Mouse (Mus musculus) frontal cortex, adult 2 months (tissue): Measurements from ENCODE around the gene Mnx1. TPM values are rescaled to one million over a fixed set of nuclear protein-coding genes. Genes with fewer than 3 reads are reported as not detected.
"Not testable (repeated sequence)": the region's sequence is repeated elsewhere in the genome, so short reads cannot be mapped to it uniquely, and the experiment has no call there.

Experiments used
- DNase-seq, 2 experiments: peaks; one replicate each; pipeline ENCODE4 v3.0.0; 2022; ENCODE audit warnings: low spot score in 1 of 2; ENCODE audit errors: extremely low spot score in 1 of 2
- polyA plus RNA-seq: library from polyadenylated mRNA; depleted of rRNA; stranded (reverse); fragments of >200 nt; gene quantifications from 2 replicates; pipeline ENCODE4 v1.2.3, GENCODE M21; 2012; rRNA removed

Mnx1 gene
- polyA plus RNA-seq, 1 experiment, result not detected

DNA sequence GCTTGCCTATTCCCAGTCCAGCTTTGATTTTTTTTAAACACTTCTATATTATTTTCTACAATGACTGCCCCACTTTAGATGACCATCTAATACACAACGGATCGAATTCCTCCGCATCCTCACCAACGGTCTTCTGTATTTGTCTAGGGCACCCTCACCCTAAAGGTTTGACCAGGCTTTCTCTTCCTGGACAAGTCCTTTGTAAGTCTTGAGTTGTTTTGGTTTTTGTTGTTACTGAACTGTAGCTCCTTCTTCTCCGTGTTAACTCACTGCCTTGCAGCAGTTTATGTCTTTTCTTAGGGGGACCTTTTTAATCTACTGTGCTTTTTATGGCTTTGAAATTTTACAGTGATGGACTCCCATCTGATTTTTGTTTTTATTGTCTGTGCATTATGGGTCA is 8.0 kb downstream of the Mnx1 start:
- no peak for DNase-seq

- DNase-seq, result no peak
Measured at GRCm38 (mm10) chr5:29469501-29469900, 8.8 kb downstream of the Mnx1 start.

DNA sequence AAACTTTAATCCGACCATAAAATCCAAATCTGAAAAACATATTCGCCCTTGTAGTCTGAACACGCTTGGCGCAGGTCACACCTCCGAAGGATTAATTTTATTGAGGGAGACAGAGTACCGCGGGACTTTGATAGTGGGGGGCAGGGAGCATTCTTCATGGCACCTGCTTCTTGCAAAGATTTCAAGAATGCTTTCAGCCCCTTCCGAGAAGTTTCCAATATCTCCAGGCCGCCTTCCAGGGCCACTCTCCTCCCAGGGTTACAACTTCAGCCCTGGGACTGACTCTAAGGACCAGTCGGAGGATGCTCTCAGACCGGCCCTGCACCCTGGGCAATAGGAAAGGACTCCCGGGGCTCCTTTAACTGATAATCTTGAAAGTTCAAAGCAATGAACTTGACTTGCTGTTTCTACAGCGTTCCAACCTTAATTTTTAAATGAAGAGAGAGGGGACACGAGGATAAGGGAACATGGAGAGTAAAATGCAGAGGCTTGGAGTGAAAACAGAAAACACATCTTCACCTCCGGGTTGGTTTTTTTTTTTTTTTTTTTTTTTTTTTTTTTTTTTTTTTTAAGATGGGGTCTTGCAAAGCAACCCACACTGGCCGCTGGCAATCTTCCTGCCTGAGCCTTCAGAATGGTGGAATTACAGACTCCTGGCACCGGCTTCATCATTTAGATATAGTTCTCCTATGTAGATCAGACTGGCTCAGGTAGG is 9.8 kb downstream of the Mnx1 start:
- no peak for DNase-seq

GRCm38 (mm10) chr5:29467489-29468350 is 10.6 kb downstream of the Mnx1 start:
- DNase-seq, result no peak

- no peak for DNase-seq
Measured at GRCm38 (mm10) chr5:29462943-29463686, 15.2 kb downstream of the Mnx1 start.

GRCm38 (mm10) chr5:29456895-29457656 is 21.2 kb downstream of the Mnx1 start:
- no peak for DNase-seq

GRCm38 (mm10) chr5:29452352-29452751 is 25.9 kb downstream of the Mnx1 start:
- DNase-seq, result no peak

DNA sequence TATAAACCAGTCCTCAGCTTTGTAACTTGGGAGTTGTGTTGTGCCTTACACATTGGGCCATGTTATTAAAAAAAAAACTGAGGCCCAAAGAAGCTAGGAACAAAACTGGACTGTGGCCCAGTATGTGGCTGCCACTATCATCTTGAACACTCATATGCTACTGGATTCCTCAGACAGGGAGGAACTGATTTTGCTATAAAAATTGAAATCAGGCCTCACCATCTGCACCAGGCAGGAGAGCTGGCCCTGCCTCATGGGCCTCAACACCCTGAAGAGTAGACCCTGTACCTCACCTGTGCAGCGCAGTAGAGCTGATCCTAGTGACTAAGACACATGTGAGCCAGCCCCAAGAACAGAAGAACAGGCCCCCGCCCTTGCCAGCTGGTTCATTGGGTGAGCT is 33.0 kb downstream of the Mnx1 start:
- no peak for DNase-seq

- not testable (repeated sequence) for DNase-seq
Measured at GRCm38 (mm10) chr5:29436728-29437127, 41.5 kb downstream of the Mnx1 start.

- DNase-seq, result no peak
Measured at GRCm38 (mm10) chr5:29435491-29435890, 42.8 kb downstream of the Mnx1 start.

- peak in 1 of 2 experiments; percentile 22 for DNase-seq
Measured at GRCm38 (mm10) chr5:29434872-29435358, 43.4 kb downstream of the Mnx1 start.

GRCm38 (mm10) chr5:29434228-29434871 is 43.9 kb downstream of the Mnx1 start, which contains the start of gene Nom1:
Nom1 (plus strand) TSS chr5:29434664.
- DNase-seq, result peak; percentile 81 to 95

- not testable (repeated sequence) for DNase-seq
Measured at GRCm38 (mm10) chr5:29423330-29423729, 54.9 kb downstream of the Mnx1 start.

Other genes with a start within 250 kb of the Mnx1 start
- 12.1 and 14.6 TPM in 2 replicates for gene Lmbr1, start 100.1 kb downstream of the Mnx1 start, polyA plus RNA-seq
- 19.4 and 20.6 TPM in 2 replicates for gene Nom1, start 43.8 kb downstream of the Mnx1 start, polyA plus RNA-seq
- 37.6 and 37.9 TPM in 2 replicates for gene Ube3c, start 90.8 kb upstream of the Mnx1 start, polyA plus RNA-seq